Mouse (Mus musculus): ENCODE measurements around the gene Hsd11b1. TPM values are rescaled to one million over a fixed set of nuclear protein-coding genes. Genes with fewer than 3 reads are reported as not detected.
"Not testable (repeated sequence)": the region's sequence is repeated elsewhere in the genome, so short reads cannot be mapped to it uniquely, and the experiment has no call there.

The Hsd11b1 gene
- polyA plus RNA-seq, 1 experiment from 2014 or later: not detected

DNA sequence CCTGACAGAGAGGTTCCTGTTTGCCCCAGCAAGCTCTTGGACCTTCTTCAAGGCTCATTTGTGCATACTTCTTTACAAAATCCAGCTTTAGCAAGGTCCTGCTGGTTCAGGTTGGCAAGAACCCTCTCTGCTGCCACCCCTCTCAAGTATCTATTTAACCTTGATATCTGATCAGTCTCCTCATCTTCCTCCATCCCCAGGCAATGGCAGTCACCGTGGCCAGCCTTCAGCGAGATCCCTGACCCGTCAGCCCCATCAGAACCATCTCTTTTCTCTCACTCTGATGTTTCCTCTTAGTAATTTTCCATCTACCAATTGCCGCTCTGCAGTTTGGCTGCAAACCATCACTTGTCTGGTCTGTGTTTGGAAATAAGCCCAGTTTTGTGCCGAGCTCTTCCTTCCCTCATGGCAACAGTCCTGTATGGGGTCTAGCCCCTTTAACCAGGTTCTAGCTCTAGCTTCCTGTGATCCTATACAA is 7.2 kb downstream of the Hsd11b1 start:
- 72% methylated on average over 5 of the region's 5 CpGs for WGBS

DNA sequence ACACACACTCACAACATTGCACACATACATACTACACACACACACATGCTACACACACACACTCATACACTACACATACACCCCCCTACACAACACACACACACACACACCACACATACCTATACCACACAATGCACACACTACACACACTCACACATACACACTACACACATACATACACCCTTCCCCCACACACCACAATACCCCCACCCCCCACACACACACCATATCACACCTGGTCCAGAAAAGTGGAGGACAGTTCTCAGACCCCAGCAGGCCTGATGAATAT is 7.6 kb downstream of the Hsd11b1 start:
- Histone ChIP-seq H3K4me2 (ENCODE audit: low read depth, low read length) (no peak overlapping the region), H3K4me3 (ENCODE audit: low read depth, low read length) (no peak overlapping the region), H3K27me3 (ENCODE audit: control insufficient read depth, insufficient read depth, low read length) (no peaks in the 10 kb centered on the region), H3K27ac (replicated peaks; ENCODE audit: low read depth, low read length) (no peak overlapping the region), H3K9me3 (replicated peaks; ENCODE audit: control insufficient read depth, low read length) (no peaks in the 10 kb centered on the region), H3K4me1 (ENCODE audit: control insufficient read depth, insufficient read depth, low read length) (no peaks in the 10 kb centered on the region), H3K36me3 (replicated peaks; ENCODE audit: control insufficient read depth, insufficient read depth, low read depth, low read length) (no peaks in the 10 kb centered on the region), H3K9ac (replicated peaks; ENCODE audit: low read length) (no peak overlapping the region)
- no peak for DNase-seq (ENCODE audit: low spot score)
- ATAC-seq (replicated peaks; ENCODE audit: insufficient number of reproducible peaks, low FRiP score, low TSS enrichment, low read depth): peak; percentile 67

More for the DNA sequence above, 7.2 kb downstream of the Hsd11b1 start:
- H3K4me1 ChIP-seq (ENCODE audit: control insufficient read depth, insufficient read depth, low read length): no peaks in the 10 kb centered on the region
- H3K27ac ChIP-seq (replicated peaks; ENCODE audit: low read depth, low read length): no peak overlapping the region
- no peaks in the 10 kb centered on the region for H3K27me3 ChIP-seq (ENCODE audit: control insufficient read depth, insufficient read depth, low read length)
- no peak overlapping the region for H3K9ac ChIP-seq (replicated peaks; ENCODE audit: low read length)
- no peaks in the 10 kb centered on the region for H3K36me3 ChIP-seq (replicated peaks; ENCODE audit: control insufficient read depth, insufficient read depth, low read depth, low read length)
- no peak overlapping the region for H3K4me3 ChIP-seq (ENCODE audit: low read depth, low read length)
- DNase-seq (ENCODE audit: low spot score): no peak
- ATAC-seq (replicated peaks; ENCODE audit: insufficient number of reproducible peaks, low FRiP score, low TSS enrichment, low read depth): no peak
- no peaks in the 10 kb centered on the region for H3K9me3 ChIP-seq (replicated peaks; ENCODE audit: control insufficient read depth, low read length)
- no peak overlapping the region for H3K4me2 ChIP-seq (ENCODE audit: low read depth, low read length)

DNA sequence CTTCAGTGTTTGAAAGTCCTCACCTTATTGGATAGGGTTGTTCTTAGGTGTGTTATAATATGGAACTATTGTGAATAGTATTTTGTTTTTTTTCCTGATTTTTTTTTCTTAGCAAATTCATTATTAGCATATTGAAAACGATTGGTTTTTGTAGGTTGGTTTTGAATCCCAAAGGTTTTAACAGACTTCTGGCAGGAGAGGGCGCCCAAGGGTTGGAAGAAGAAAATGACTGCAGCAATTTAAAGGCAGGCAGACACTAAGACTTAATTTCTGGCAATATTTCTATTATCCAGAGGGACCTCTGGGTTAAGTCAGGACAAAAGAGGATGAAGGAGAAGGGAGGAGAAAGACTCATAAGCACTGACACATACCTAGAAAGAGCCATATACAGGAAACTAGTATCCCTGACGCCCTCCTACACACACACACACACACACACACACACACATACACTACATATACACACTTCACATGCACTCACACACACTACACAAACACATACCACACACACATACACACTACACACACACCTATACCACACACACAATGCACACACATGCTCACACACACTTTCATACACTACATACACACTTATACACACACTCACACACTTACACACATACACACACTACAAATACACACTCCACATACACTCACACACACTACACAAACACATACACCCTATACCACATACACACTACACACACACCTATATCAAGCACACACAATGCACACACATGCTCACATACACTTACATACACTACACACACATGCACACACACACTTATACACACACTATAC is 8.2 kb downstream of the Hsd11b1 start:
- Histone ChIP-seq H3K27ac (replicated peaks; ENCODE audit: low read depth, low read length) (no peak overlapping the region), H3K4me3 (ENCODE audit: low read depth, low read length) (no peak overlapping the region), H3K4me2 (ENCODE audit: low read depth, low read length) (no peak overlapping the region), H3K9me3 (replicated peaks; ENCODE audit: control insufficient read depth, low read length) (no peaks in the 10 kb centered on the region), H3K4me1 (ENCODE audit: control insufficient read depth, insufficient read depth, low read length) (no peaks in the 10 kb centered on the region), H3K27me3 (ENCODE audit: control insufficient read depth, insufficient read depth, low read length) (no peaks in the 10 kb centered on the region), H3K9ac (replicated peaks; ENCODE audit: low read length) (no peak overlapping the region), H3K36me3 (replicated peaks; ENCODE audit: control insufficient read depth, insufficient read depth, low read depth, low read length) (no peaks in the 10 kb centered on the region)
- peak; percentile 71; the same call in 1 of the 2 replicates for ATAC-seq (replicated peaks; ENCODE audit: insufficient number of reproducible peaks, low FRiP score, low TSS enrichment, low read depth)
- DNase-seq (ENCODE audit: low spot score): peak; percentile 70
- 28% methylated on average over 3 of the region's 3 CpGs for WGBS

DNA sequence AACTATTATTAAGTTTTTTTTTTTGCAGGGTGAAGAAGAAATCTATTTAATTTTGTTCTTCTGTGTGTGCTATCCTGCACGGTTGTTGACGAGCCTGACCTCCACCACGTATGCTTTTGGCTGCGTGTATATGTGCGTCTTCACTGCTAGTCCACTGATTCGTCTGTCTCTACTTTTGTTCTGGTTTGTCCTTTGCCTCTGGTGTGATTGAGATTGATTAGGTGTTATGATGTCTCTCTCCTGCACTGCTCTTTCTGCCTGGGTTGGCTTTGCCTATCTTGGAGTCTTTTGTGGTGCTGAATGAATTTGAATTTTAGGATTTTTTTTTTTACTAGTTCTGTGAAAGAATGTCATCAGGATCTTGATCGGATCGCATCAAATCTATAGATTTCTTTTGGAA is 8.8 kb downstream of the Hsd11b1 start:
- no peaks in the 10 kb centered on the region for H3K9me3 ChIP-seq (replicated peaks; ENCODE audit: control insufficient read depth, low read length)
- DNase-seq (ENCODE audit: low spot score): no peak
- no peaks in the 10 kb centered on the region for H3K36me3 ChIP-seq (replicated peaks; ENCODE audit: control insufficient read depth, insufficient read depth, low read depth, low read length)
- H3K4me2 ChIP-seq (ENCODE audit: low read depth, low read length): no peak overlapping the region
- no peak overlapping the region for H3K4me3 ChIP-seq (ENCODE audit: low read depth, low read length)
- WGBS: 70% methylated on average over 8 of the region's 8 CpGs
- no peaks in the 10 kb centered on the region for H3K27me3 ChIP-seq (ENCODE audit: control insufficient read depth, insufficient read depth, low read length)
- H3K27ac ChIP-seq (replicated peaks; ENCODE audit: low read depth, low read length): no peak overlapping the region
- H3K4me1 ChIP-seq (ENCODE audit: control insufficient read depth, insufficient read depth, low read length): no peaks in the 10 kb centered on the region
- H3K9ac ChIP-seq (replicated peaks; ENCODE audit: low read length): no peak overlapping the region
- no peak for ATAC-seq (replicated peaks; ENCODE audit: insufficient number of reproducible peaks, low FRiP score, low TSS enrichment, low read depth)

DNA sequence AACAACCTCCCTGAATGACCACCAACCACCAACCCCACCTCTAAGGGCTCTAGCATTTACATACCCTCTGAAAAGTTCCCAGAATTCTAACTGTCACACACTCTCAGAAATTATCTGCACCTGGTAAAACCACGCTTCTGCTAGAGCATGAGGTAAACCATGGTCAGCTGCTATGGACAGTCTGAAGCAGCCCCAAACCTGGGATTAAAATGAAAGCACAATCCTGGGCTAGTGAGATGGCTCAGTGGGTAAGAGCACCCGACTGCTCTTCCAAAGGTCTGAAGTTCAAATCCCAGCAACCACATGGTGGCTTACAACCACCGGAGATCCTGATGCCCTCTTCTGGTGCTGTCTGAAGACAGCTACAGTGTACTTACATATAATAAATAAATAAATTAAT is 10.0 kb downstream of the Hsd11b1 start:
- H3K4me3 ChIP-seq (ENCODE audit: low read depth, low read length); ATAC-seq (replicated peaks; ENCODE audit: insufficient number of reproducible peaks, low FRiP score, low TSS enrichment, low read depth); H3K4me1 ChIP-seq (ENCODE audit: control insufficient read depth, insufficient read depth, low read length); H3K27ac ChIP-seq (replicated peaks; ENCODE audit: low read depth, low read length); H3K27me3 ChIP-seq (ENCODE audit: control insufficient read depth, insufficient read depth, low read length); DNase-seq (ENCODE audit: low spot score); H3K9ac ChIP-seq (replicated peaks; ENCODE audit: low read length); H3K4me2 ChIP-seq (ENCODE audit: low read depth, low read length); H3K9me3 ChIP-seq (replicated peaks; ENCODE audit: control insufficient read depth, low read length); H3K36me3 ChIP-seq (replicated peaks; ENCODE audit: control insufficient read depth, insufficient read depth, low read depth, low read length): not testable (repeated sequence)
- 65% methylated on average over 3 of the region's 3 CpGs for WGBS

DNA sequence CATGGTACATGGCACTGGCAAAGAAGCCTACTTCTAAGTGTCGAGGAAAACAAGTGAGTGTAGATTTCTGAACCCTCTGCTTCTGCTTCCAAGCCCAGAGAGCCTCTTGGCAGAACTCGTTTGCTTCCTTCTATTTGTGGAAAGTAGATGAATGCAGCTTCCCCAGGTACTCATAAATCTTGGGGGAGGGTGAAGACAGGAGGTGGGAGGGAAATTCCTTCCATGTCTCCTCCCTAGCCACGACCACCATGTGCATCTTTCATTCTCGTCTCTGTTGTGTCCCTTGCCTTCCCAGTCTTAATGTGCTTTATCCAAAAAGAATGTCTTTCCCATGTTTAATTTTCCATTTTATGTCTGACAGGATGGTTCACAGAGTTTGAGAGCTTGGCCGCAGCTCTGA is 11.3 kb downstream of the Hsd11b1 start:
- no peak overlapping the region for H3K4me2 ChIP-seq (ENCODE audit: low read depth, low read length)
- no peak for ATAC-seq (replicated peaks; ENCODE audit: insufficient number of reproducible peaks, low FRiP score, low TSS enrichment, low read depth)

DNA sequence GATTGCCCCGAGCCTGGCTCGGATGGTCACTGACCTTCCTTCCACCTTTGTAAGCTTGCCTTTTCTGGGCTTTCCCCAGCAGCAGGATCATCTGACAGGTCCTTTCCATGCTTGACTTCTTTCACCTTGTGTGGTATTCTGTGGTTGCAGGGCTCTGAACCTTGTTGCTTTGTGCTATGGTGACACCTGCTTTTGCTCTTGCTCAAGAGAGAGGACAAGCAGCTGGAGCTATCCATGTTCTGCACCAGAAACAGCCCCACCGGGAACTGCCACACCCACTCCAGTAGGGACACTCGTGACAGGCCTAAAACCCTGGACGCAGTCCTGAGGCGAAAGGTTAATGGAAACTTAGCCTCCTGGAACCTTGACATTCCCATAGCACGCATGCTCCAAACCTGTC is 12.5 kb downstream of the Hsd11b1 start:
- no peak overlapping the region for H3K9ac ChIP-seq (replicated peaks; ENCODE audit: low read length)
- H3K4me2 ChIP-seq (ENCODE audit: low read depth, low read length): no peak overlapping the region
- H3K27ac ChIP-seq (replicated peaks; ENCODE audit: low read depth, low read length): no peak overlapping the region
- DNase-seq (ENCODE audit: low spot score): no peak
- no peak overlapping the region for H3K4me3 ChIP-seq (ENCODE audit: low read depth, low read length)
- no peak for ATAC-seq (replicated peaks; ENCODE audit: insufficient number of reproducible peaks, low FRiP score, low TSS enrichment, low read depth)
- H3K27me3 ChIP-seq (ENCODE audit: control insufficient read depth, insufficient read depth, low read length): no peaks in the 10 kb centered on the region
- no peaks in the 10 kb centered on the region for H3K4me1 ChIP-seq (ENCODE audit: control insufficient read depth, insufficient read depth, low read length)
- H3K9me3 ChIP-seq (replicated peaks; ENCODE audit: control insufficient read depth, low read length): no peaks in the 10 kb centered on the region
- no peaks in the 10 kb centered on the region for H3K36me3 ChIP-seq (replicated peaks; ENCODE audit: control insufficient read depth, insufficient read depth, low read depth, low read length)
- WGBS: 79% methylated on average over 7 of the region's 7 CpGs

More for the DNA sequence above, 11.3 kb downstream of the Hsd11b1 start:
- Histone ChIP-seq H3K4me3 (ENCODE audit: low read depth, low read length) (no peak overlapping the region), H3K4me1 (ENCODE audit: control insufficient read depth, insufficient read depth, low read length) (no peaks in the 10 kb centered on the region), H3K9ac (replicated peaks; ENCODE audit: low read length) (no peak overlapping the region), H3K27ac (replicated peaks; ENCODE audit: low read depth, low read length) (no peak overlapping the region), H3K9me3 (replicated peaks; ENCODE audit: control insufficient read depth, low read length) (no peaks in the 10 kb centered on the region), H3K36me3 (replicated peaks; ENCODE audit: control insufficient read depth, insufficient read depth, low read depth, low read length) (no peaks in the 10 kb centered on the region), H3K27me3 (ENCODE audit: control insufficient read depth, insufficient read depth, low read length) (no peaks in the 10 kb centered on the region)
- no peak for DNase-seq (ENCODE audit: low spot score)
- WGBS: 57% methylated on average over 5 of the region's 5 CpGs

DNA sequence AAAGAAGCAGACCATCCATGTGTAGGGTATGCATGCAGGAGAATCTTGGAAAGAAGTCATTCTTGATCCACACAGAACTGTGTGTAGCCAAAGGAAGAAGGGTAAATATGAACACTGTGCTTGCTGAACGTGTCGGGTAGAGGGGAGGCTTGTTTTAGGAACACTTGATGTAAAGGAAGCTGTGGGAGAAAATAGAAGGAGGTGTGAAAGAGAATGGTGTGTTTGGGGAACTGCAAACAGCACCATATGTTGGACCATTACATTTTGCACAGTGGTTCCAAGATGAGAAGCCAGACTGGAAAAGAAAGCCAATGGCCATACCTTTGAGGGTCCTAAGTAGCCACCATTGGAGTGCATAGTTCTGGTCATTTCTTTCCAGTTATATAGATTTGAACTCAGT is 13.8 kb downstream of the Hsd11b1 start:
- Histone ChIP-seq H3K4me2 (ENCODE audit: low read depth, low read length) (no peak overlapping the region), H3K4me1 (ENCODE audit: control insufficient read depth, insufficient read depth, low read length) (no peaks in the 10 kb centered on the region), H3K36me3 (replicated peaks; ENCODE audit: control insufficient read depth, insufficient read depth, low read depth, low read length) (no peaks in the 10 kb centered on the region), H3K27ac (replicated peaks; ENCODE audit: low read depth, low read length) (no peak overlapping the region), H3K9ac (replicated peaks; ENCODE audit: low read length) (no peak overlapping the region), H3K9me3 (replicated peaks; ENCODE audit: control insufficient read depth, low read length) (no peaks in the 10 kb centered on the region), H3K27me3 (ENCODE audit: control insufficient read depth, insufficient read depth, low read length) (no peaks in the 10 kb centered on the region), H3K4me3 (ENCODE audit: low read depth, low read length) (no peak overlapping the region)
- no peak for ATAC-seq (replicated peaks; ENCODE audit: insufficient number of reproducible peaks, low FRiP score, low TSS enrichment, low read depth)
- no peak for DNase-seq (ENCODE audit: low spot score)
- 88% methylated on average over 2 of the region's 2 CpGs for WGBS

Measured in embryonic facial prominence, embryonic 11.5 days (tissue).